Mouse (Mus musculus) midbrain, embryonic 12.5 days (tissue): Measurements from ENCODE around the gene Cplx1. TPM values are rescaled to one million over a fixed set of nuclear protein-coding genes. Genes with fewer than 3 reads are reported as not detected.

Experiments
- ATAC-seq: fragments of 200-750 bp; cut with Nextera tagmentation; 2 replicates; pipeline ENCODE4 v1.8.0; 2017; ENCODE audit warnings: low read depth, moderate TSS enrichment, moderate library complexity; ENCODE audit not compliant: low FRiP score
- H3K27ac ChIP-seq: fragments of 300-500 bp; sonication (generic); replicated peaks from 2 replicates; pipeline ENCODE4 v1.5.1; 2016; ENCODE audit warnings: mild to moderate bottlenecking
- H3K27me3 ChIP-seq: fragments of 300-500 bp; sonication (generic); 2 replicates; pipeline ENCODE4 v1.6.1; 2016; ENCODE audit warnings: mild to moderate bottlenecking
- H3K36me3 ChIP-seq: fragments of 300-500 bp; sonication (generic); 2 replicates; pipeline ENCODE4 v1.6.1; 2016
- H3K4me1 ChIP-seq: fragments of 300-500 bp; sonication (generic); 2 replicates; pipeline ENCODE4 v1.6.1; 2016
- H3K4me2 ChIP-seq: fragments of 300-500 bp; sonication (generic); replicated peaks from 2 replicates; pipeline ENCODE4 v1.6.1; 2016; ENCODE audit warnings: mild to moderate bottlenecking, moderate library complexity
- H3K4me3 ChIP-seq: fragments of 300-500 bp; sonication (generic); 2 replicates; pipeline ENCODE4 v1.5.1; 2016; ENCODE audit warnings: mild to moderate bottlenecking
- H3K9ac ChIP-seq: fragments of 300-500 bp; sonication (generic); replicated peaks from 2 replicates; pipeline ENCODE4 v1.6.1; 2016; ENCODE audit warnings: mild to moderate bottlenecking, moderate library complexity
- H3K9me3 ChIP-seq: fragments of 300-500 bp; sonication (generic); 2 replicates; pipeline ENCODE4 v1.6.1; 2016; ENCODE audit warnings: mild to moderate bottlenecking
- WGBS: fragments of 180-500 bp; shearing (Covaris S2); methylation state at CpG from one replicate; pipeline ENCODE4 v1.1.7; 2016; 5-methylcytosine and 5-hydroxymethylcytosine counted together
- polyA plus RNA-seq: library from polyadenylated mRNA; unstranded; fragments of >200 nt; fragmentation: Nextera tagmentation; extraction: Ambion mirVana; gene quantifications from 2 replicates; pipeline ENCODE4 v1.2.1, GENCODE M21; 2016

The Cplx1 gene
- polyA plus RNA-seq, result 11.2 and 11.4 TPM in 2 replicates

- no peaks in the 10 kb centered on the region for H3K9me3 ChIP-seq
- peaks cover 48% of the 10 kb centered on the region for H3K27me3 ChIP-seq
- H3K27ac ChIP-seq, result no peak within 1 kb of the TSS
- no peaks in the 10 kb centered on the region for H3K36me3 ChIP-seq
- peak within 1 kb of the TSS; percentile 65 for H3K4me2 ChIP-seq
- H3K4me3 ChIP-seq, result peak within 1 kb of the TSS; percentile 46
- WGBS, result under 1% methylated on average over 56 of the region's 56 CpGs
- peak; percentile 88 for ATAC-seq
- peak within 1 kb of the TSS; percentile 50 for H3K9ac ChIP-seq
- H3K4me1 ChIP-seq, result peaks cover 9% of the 10 kb centered on the region
Observed at GRCm38 (mm10) chr5:108549489-108550206, at the start of gene Cplx1. Cplx1 (minus strand) TSS chr5:108550024.

- Histone ChIP-seq H3K27me3 (no peaks in the 10 kb centered on the region), H3K4me2 (no peak overlapping the region), H3K4me3 (no peak overlapping the region), H3K9me3 (no peaks in the 10 kb centered on the region), H3K27ac (no peak overlapping the region), H3K9ac (no peak overlapping the region), H3K4me1 (no peaks in the 10 kb centered on the region), H3K36me3 (peaks cover 88% of the 10 kb centered on the region)
- no peak for ATAC-seq
- WGBS, result 85% methylated on average over 3 of the region's 3 CpGs
Observed at GRCm38 (mm10) chr5:108581361-108581891, 31.6 kb upstream of the Cplx1 start.

GRCm38 (mm10) chr5:108573054-108573453 lies 23.2 kb upstream of the Cplx1 start:
- no peak overlapping the region for H3K27ac ChIP-seq
- WGBS, result 95% methylated on average over 6 of the region's 6 CpGs
- no peak overlapping the region for H3K4me2 ChIP-seq
- ATAC-seq, result no peak
- H3K36me3 ChIP-seq, result peaks cover 96% of the 10 kb centered on the region
- no peak overlapping the region for H3K4me3 ChIP-seq
- H3K27me3 ChIP-seq, result no peaks in the 10 kb centered on the region
- H3K9ac ChIP-seq, result no peak overlapping the region
- no peaks in the 10 kb centered on the region for H3K4me1 ChIP-seq
- H3K9me3 ChIP-seq, result no peaks in the 10 kb centered on the region

GRCm38 (mm10) chr5:108570991-108571390 lies 21.2 kb upstream of the Cplx1 start:
- Histone ChIP-seq H3K4me3 (no peak overlapping the region), H3K4me1 (no peaks in the 10 kb centered on the region), H3K9ac (no peak overlapping the region), H3K27me3 (no peaks in the 10 kb centered on the region), H3K36me3 (peaks cover 89% of the 10 kb centered on the region), H3K27ac (no peak overlapping the region), H3K4me2 (no peak overlapping the region), H3K9me3 (no peaks in the 10 kb centered on the region)
- ATAC-seq, result no peak
- 86% methylated on average over 1 of the region's 1 CpGs for WGBS

GRCm38 (mm10) chr5:108567104-108567503 lies 17.3 kb upstream of the Cplx1 start:
- Histone ChIP-seq H3K9me3 (no peaks in the 10 kb centered on the region), H3K4me1 (no peaks in the 10 kb centered on the region), H3K9ac (no peak overlapping the region), H3K27me3 (no peaks in the 10 kb centered on the region), H3K4me2 (no peak overlapping the region), H3K36me3 (peaks cover 53% of the 10 kb centered on the region), H3K27ac (no peak overlapping the region), H3K4me3 (no peak overlapping the region)
- 94% methylated on average over 2 of the region's 2 CpGs for WGBS
- no peak for ATAC-seq

DNA sequence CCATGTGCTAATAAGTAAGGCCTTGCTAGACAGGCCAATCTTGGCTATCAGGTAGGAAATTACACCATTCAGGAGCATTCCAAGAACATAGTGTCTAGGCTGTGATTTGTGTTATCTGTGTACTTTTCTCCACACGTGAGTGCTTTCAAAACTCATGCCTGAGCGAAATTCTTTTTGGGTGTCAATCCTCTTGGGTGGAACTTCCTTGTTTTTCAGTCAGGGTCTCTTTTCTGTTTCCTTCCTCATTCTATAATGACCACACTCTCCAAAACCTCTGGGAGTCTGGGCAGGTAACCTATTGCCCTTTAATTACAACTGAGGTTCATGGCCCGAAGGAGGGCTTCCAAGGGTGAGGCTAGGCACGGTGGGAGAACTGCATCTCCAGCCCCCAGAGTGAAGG lies 16.7 kb upstream of the Cplx1 start:
- peaks cover 47% of the 10 kb centered on the region for H3K36me3 ChIP-seq

GRCm38 (mm10) chr5:108565381-108565780 lies 15.6 kb upstream of the Cplx1 start:
- Histone ChIP-seq H3K9ac (no peak overlapping the region), H3K4me3 (no peak overlapping the region)
- no peak for ATAC-seq

More for the DNA sequence above, 16.7 kb upstream of the Cplx1 start:
- Histone ChIP-seq H3K4me1 (no peaks in the 10 kb centered on the region), H3K4me3 (no peak overlapping the region), H3K9me3 (no peaks in the 10 kb centered on the region), H3K27ac (no peak overlapping the region), H3K27me3 (no peaks in the 10 kb centered on the region), H3K9ac (no peak overlapping the region), H3K4me2 (no peak overlapping the region)
- no peak for ATAC-seq
- 91% methylated on average over 4 of the region's 4 CpGs for WGBS

DNA sequence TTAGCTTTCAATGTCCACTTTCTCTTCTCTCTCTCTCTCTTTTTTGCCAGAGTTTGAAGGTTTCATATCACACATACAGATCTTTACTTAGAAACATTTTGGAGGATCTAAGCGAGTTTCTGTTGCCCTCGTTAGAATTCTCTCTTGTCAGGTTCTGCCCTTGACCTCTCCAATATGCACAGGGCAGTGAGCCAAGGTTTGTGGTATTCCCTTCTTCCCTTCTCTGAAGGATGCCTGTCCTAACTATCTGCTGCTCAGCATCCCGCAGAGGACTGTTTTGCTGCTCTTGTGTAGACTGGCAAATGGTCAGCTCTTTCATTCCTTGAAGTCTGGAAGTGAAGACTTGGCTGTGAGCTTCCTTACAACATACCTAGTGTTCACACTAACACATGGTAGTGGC lies 14.5 kb upstream of the Cplx1 start:
- Histone ChIP-seq H3K4me1 (no peaks in the 10 kb centered on the region), H3K9me3 (no peaks in the 10 kb centered on the region), H3K27me3 (no peaks in the 10 kb centered on the region), H3K27ac (no peak overlapping the region), H3K4me3 (no peak overlapping the region), H3K4me2 (no peak overlapping the region), H3K9ac (no peak overlapping the region), H3K36me3 (peaks cover 25% of the 10 kb centered on the region)
- ATAC-seq, result no peak
- WGBS, result 93% methylated on average over 3 of the region's 3 CpGs

More at GRCm38 (mm10) chr5:108565381-108565780, 15.6 kb upstream of the Cplx1 start:
- Histone ChIP-seq H3K27me3 (no peaks in the 10 kb centered on the region), H3K4me1 (no peaks in the 10 kb centered on the region), H3K4me2 (no peak overlapping the region), H3K36me3 (peaks cover 36% of the 10 kb centered on the region), H3K27ac (no peak overlapping the region), H3K9me3 (no peaks in the 10 kb centered on the region)
- WGBS, result 89% methylated on average over 2 of the region's 2 CpGs

DNA sequence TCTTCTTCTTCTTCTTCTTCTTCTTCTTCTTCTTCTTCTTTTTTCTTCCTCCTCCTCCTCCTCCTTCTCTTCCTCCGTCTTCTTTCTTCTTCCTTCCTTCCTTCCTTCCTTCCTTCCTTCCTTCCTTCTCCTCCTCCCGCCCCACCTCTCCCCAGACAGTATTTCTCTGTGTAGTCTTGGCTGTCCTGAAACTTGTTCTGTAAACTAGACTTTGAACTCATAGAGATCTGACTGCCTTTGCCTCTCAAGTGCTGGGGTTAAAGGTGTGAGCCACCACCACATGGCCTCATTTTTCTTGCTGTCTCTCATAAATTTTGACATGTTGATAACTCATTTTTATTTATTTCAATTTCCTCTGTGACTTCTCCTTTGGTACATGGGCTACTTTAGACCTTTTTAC lies 12.7 kb upstream of the Cplx1 start:
- ATAC-seq, result no peak
- 94% methylated on average over 2 of the region's 2 CpGs for WGBS
- Histone ChIP-seq H3K36me3 (peaks cover 7% of the 10 kb centered on the region; the same call in 1 of the 2 replicates), H3K4me2 (no peak overlapping the region), H3K27ac (no peak overlapping the region), H3K4me3 (no peak overlapping the region), H3K9ac (no peak overlapping the region), H3K27me3 (no peaks in the 10 kb centered on the region), H3K4me1 (no peaks in the 10 kb centered on the region), H3K9me3 (no peaks in the 10 kb centered on the region)

GRCm38 (mm10) chr5:108556986-108557385 lies 7.2 kb upstream of the Cplx1 start:
- Histone ChIP-seq H3K36me3 (no peaks in the 10 kb centered on the region), H3K9ac (no peak overlapping the region), H3K4me1 (no peaks in the 10 kb centered on the region), H3K9me3 (no peaks in the 10 kb centered on the region), H3K27me3 (peaks cover 6% of the 10 kb centered on the region; the same call in 1 of the 2 replicates), H3K4me2 (no peak overlapping the region), H3K27ac (no peak overlapping the region), H3K4me3 (no peak overlapping the region)
- no peak for ATAC-seq
- 74% methylated on average over 4 of the region's 4 CpGs for WGBS

- Histone ChIP-seq H3K36me3 (no peaks in the 10 kb centered on the region), H3K9me3 (no peaks in the 10 kb centered on the region), H3K27me3 (peaks cover 33% of the 10 kb centered on the region), H3K9ac (no peak overlapping the region), H3K4me3 (no peak overlapping the region), H3K4me1 (peaks cover 9% of the 10 kb centered on the region), H3K27ac (no peak overlapping the region), H3K4me2 (no peak overlapping the region)
- ATAC-seq, result no peak
- 56% methylated on average over 1 of the region's 1 CpGs for WGBS
Observed at GRCm38 (mm10) chr5:108554041-108554440, 4.2 kb upstream of the Cplx1 start.

DNA sequence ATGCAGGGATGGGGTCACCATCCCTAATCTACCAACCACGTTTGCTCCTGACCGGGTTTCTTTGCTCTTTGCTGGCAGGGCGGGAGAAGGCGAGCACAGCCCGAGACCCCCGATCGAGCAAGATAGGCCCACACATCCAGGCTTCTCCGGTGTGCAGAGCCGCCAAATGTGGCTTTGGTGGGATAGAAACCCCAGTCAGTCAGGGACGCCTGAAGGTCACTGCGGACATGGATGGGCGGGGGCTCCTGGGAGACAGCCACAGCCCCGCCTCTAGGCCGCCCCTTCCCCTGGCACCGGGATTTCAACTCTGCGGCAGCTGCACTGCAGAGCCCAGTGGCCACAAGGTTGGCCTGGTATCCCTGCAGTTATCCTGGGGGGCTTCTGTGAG lies 377 bp upstream of the Cplx1 start:
- Histone ChIP-seq H3K27ac (no peak overlapping the region), H3K4me3 (peak overlapping the region; percentile 46), H3K4me1 (peaks cover 9% of the 10 kb centered on the region), H3K9me3 (no peaks in the 10 kb centered on the region), H3K4me2 (peak overlapping the region; percentile 65), H3K9ac (peak overlapping the region; percentile 50; the same call in 1 of the 2 replicates), H3K27me3 (peaks cover 48% of the 10 kb centered on the region), H3K36me3 (no peaks in the 10 kb centered on the region)
- ATAC-seq, result peak; percentile 59
- WGBS, result 0% methylated on average over 16 of the region's 16 CpGs
